In the genomic region with DNA sequence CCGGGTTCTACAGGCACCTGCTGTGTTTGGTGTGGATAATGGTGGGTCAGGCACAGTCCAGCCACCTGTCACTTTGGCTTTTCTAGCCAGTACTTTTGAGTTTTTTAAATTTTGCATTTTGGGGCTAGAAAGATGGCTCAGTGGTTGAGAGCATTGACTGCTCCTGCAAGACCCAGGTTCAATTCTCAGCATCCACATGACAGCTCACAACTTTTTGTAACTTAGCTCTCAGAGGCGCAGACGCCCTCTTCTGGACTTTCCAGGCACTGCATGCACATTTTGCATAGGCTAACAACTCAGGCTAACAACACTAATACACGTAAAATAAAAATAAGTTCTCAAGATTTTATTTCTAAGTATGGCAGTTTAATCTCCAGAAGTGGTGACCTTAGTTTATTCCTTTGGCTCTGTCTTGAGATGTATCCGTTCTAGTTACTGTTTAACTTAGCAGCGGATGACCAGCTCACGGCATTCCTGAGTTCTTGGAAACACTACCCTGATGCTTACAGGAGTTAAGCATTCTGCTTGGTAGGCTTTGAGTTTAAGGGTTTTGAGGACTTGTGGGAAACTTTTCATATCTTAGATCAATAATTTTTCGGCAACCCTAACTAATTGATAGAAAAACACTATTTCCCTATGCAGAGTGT, we compare ENCODE assay signal across 11 mouse cellular contexts. TPM values are rescaled to one million over a fixed set of nuclear protein-coding genes. Genes with fewer than 3 reads are reported as not detected.
DNase-seq lines count a peak whose midpoint lies in the region; ATAC-seq and TF ChIP-seq lines count a peak whose summit lies in the region.
"Had no signal": no experiment of that assay in that cellular context is flagged by ENCODE, and none has a peak within 500 bp of the region (broad histone marks: within the 10 kb centered on the region; RNA-seq: fewer than 3 reads in every experiment).

No protein-coding gene starts in this region.

- TF ChIP-seq CTCF in kidney, adult 2 months (conservative IDR thresholded peaks at IDR 0.05; ENCODE audit: insufficient read depth, insufficient read length, low read depth, low read length): peak; percentile 33
- TF ChIP-seq CTCF in testis, adult 2 months (IDR thresholded peaks at IDR 0.05; ENCODE audit: control insufficient read depth, insufficient read depth, insufficient replicate concordance, low read depth, low read length): peak; percentile 24; the same call in 1 of the 2 replicates

- peak; percentile 83 for DNase-seq in kidney, adult 2 months
- no peak for DNase-seq in kidney, adult 18-20 months
- no peak for DNase-seq in testis, postnatal 10 days (ENCODE audit: low spot score)
- DNase-seq in yolk sac, embryonic 10.5 days (ENCODE audit: low spot score): peak; percentile 43
- DNase-seq in layer of hippocampus, adult 18-20 months (ENCODE audit: low spot score in 2 of 2): no peak
- no peak for DNase-seq in right cerebral cortex, postnatal 10 days (ENCODE audit: low spot score in 2 of 2)
- DNase-seq: midbrain, embryonic 14.5 days had no signal

- no peaks in the 10 kb centered on the region; the same call in none of the 2 replicates for H3K36me3 ChIP-seq in kidney, adult 2 months (ENCODE audit: control insufficient read depth, insufficient read depth, low read length)
- peaks cover 10% of the 10 kb centered on the region for H3K36me3 ChIP-seq in testis, adult 2 months (ENCODE audit: control insufficient read depth, insufficient read depth, low read length)

- no peak for TF ChIP-seq POLR2A in kidney, adult 2 months (IDR thresholded peaks at IDR 0.05; ENCODE audit: low read depth, low read length)
- TF ChIP-seq POLR2A in testis, adult 2 months (IDR thresholded peaks at IDR 0.05; ENCODE audit: control insufficient read depth, low read depth, low read length): no peak

- no peak overlapping the region; the same call in 1 of the 2 replicates for H3K27ac ChIP-seq in kidney, adult 2 months (ENCODE audit: insufficient read depth, low read depth, low read length)
- H3K27ac ChIP-seq in testis, adult 2 months (ENCODE audit: control insufficient read depth, insufficient read depth, low read depth, low read length): no peak overlapping the region
- H3K27ac ChIP-seq: forebrain, embryonic 12.5 days; heart, embryonic 15.5 days had no signal

- 67% methylated on average over 8 of the region's 8 CpGs for WGBS in kidney, adult 2 months

- H3K27me3 ChIP-seq in kidney, adult 2 months (replicated peaks; ENCODE audit: control insufficient read depth, insufficient read depth, low read length): no peaks in the 10 kb centered on the region
- H3K27me3 ChIP-seq in testis, adult 2 months (ENCODE audit: control insufficient read depth, insufficient read depth, low read length): no peaks in the 10 kb centered on the region
- H3K27me3 ChIP-seq: forebrain, embryonic 12.5 days; heart, embryonic 15.5 days had no signal

- peak; percentile 23; the same call in 1 of the 2 replicates for ATAC-seq in common myeloid progenitor, adult 5-6 weeks (replicated peaks; ENCODE audit: low read depth, poor library complexity, severe bottlenecking)

- peaks cover 21% of the 10 kb centered on the region; the same call in 1 of the 2 replicates for H3K4me1 ChIP-seq in kidney, adult 2 months (ENCODE audit: control insufficient read depth, insufficient read depth, low read length)
- no peaks in the 10 kb centered on the region for H3K4me1 ChIP-seq in testis, adult 2 months (ENCODE audit: control insufficient read depth, insufficient read depth, low read length)
- H3K4me1 ChIP-seq: forebrain, embryonic 12.5 days; heart, embryonic 15.5 days had no signal

- H3K4me3 ChIP-seq in kidney, adult 2 months (ENCODE audit: insufficient read depth, low read depth, low read length): no peak overlapping the region
- no peak overlapping the region for H3K4me3 ChIP-seq in testis, adult 2 months (ENCODE audit: control insufficient read depth, low read depth, low read length)
- H3K4me3 ChIP-seq: forebrain, embryonic 12.5 days; heart, embryonic 15.5 days had no signal

RNA-seq across cellular contexts. Expression of gene Nol10, which starts 23.5 kb away (rescaled TPM):
- 5.1 and 6.1 TPM in 2 replicates for polyA plus RNA-seq in kidney, adult 2 months (2012; rRNA removed)
- 3.8 and 4.0 TPM in 2 replicates for polyA plus RNA-seq in testis, adult 2 months (2012; rRNA removed)
- total RNA-seq in common myeloid progenitor, adult 5-6 weeks (2017): 20.1 and 23.1 TPM in 2 replicates
- 10 to 100 TPM; 19.5 to 19.7 TPM for total RNA-seq in layer of hippocampus, adult 18-20 months (2021)

RNA-seq across cellular contexts. Expression of gene Atp6v1c2, which starts 42.6 kb away (rescaled TPM):
- 32.4 and 39.9 TPM in 2 replicates for polyA plus RNA-seq in kidney, adult 2 months (2012; rRNA removed)
- polyA plus RNA-seq in testis, adult 2 months (2012; rRNA removed): 1.0 and 2.8 TPM in 2 replicates
- total RNA-seq in common myeloid progenitor, adult 5-6 weeks (2017): not detected in 2 replicates
- total RNA-seq in layer of hippocampus, adult 18-20 months (2021): 1 to 10 TPM; 2.9 to 3.4 TPM

Comparison
In these comparisons a context has a peak if more than half of its experiments do, and no peak if none do; other contexts are left out.
1. DNase-seq: peak in kidney, adult 2 months (single experiment) and yolk sac, embryonic 10.5 days (single experiment); none in kidney, adult 18-20 months (single experiment), testis, postnatal 10 days (single experiment), layer of hippocampus, adult 18-20 months (0 of 2) and right cerebral cortex, postnatal 10 days (0 of 2).